Comparison of ENCODE assay signal across 8 mouse cellular contexts in genomic region chr10:70436656-70437055, GRCm38 (mm10). TPM values are rescaled to one million over a fixed set of nuclear protein-coding genes. Genes with fewer than 3 reads are reported as not detected.
"Had no signal": no experiment of that assay in that cellular context is flagged by ENCODE, and none has a peak within 500 bp of the region (broad histone marks: within the 10 kb centered on the region; RNA-seq: fewer than 3 reads in every experiment).

No protein-coding gene starts in this region.

- H3K9me3 ChIP-seq: limb, embryonic 12.5 days had no signal

- H3K27me3 ChIP-seq: limb, embryonic 12.5 days; midbrain, embryonic 13.5 days had no signal

- H3K4me1 ChIP-seq: liver, embryonic 13.5 days had no signal

- ATAC-seq: liver, postnatal 0 days; midbrain, embryonic 13.5 days had no signal

- H3K36me3 ChIP-seq: limb, embryonic 12.5 days; liver, embryonic 13.5 days; midbrain, embryonic 13.5 days had no signal

- DNase-seq: liver; liver, embryonic 13.5 days; liver, postnatal 0 days; right cerebral cortex, postnatal 25 days; thymus, postnatal 36 days had no signal

- H3K9ac ChIP-seq: limb, embryonic 12.5 days; liver, embryonic 13.5 days; liver, postnatal 0 days; midbrain, embryonic 13.5 days had no signal

- H3K4me2 ChIP-seq: limb, embryonic 12.5 days; liver, embryonic 13.5 days; midbrain, embryonic 13.5 days had no signal

- H3K27ac ChIP-seq: limb, embryonic 12.5 days; liver, embryonic 13.5 days; midbrain, embryonic 13.5 days had no signal

- H3K4me3 ChIP-seq: limb, embryonic 12.5 days; liver, embryonic 13.5 days; midbrain, embryonic 13.5 days had no signal

RNA-seq across cellular contexts. Expression of gene Fam13c, which starts 3.6 kb away (rescaled TPM):
- total RNA-seq: megakaryocyte progenitor cell, adult 5-6 weeks had no signal
